Mouse (Mus musculus): ENCODE measurements around the gene Serping1. TPM values are rescaled to one million over a fixed set of nuclear protein-coding genes. Genes with fewer than 3 reads are reported as not detected.

Gene Serping1
- polyA plus RNA-seq, 1 experiment: 29.6 TPM

DNA sequence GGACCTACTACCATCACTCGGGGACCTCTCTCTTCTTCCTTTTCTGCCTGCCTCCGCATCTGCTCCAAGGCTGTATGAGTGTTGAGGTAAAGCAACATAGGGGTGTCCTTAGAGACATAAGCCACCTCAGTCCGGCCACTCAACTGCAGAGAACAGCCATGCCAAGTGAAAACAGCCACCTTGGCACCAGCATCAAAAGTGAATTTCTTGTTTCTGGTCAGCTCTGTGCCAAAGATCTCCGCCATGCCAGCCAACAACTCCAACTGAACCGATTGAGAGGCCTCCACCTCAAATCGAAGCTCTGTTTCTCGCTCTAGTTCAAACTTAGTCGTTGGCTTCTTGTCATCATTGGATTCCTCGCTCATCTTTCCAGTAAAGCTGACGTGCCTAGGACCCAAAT, 49.5 kb downstream of the Serping1 start:
- TF ChIP-seq CTCF (IDR thresholded peaks at IDR 0.05; ENCODE audit: borderline replicate concordance, extremely low read depth, insufficient read depth, insufficient read length) (no peak), POLR2A (IDR thresholded peaks at IDR 0.05; ENCODE audit: borderline replicate concordance, extremely low read depth, insufficient read depth, insufficient read length, poor library complexity, severe bottlenecking) (no peak)
- no peak for DNase-seq (ENCODE audit: low read depth)

DNA sequence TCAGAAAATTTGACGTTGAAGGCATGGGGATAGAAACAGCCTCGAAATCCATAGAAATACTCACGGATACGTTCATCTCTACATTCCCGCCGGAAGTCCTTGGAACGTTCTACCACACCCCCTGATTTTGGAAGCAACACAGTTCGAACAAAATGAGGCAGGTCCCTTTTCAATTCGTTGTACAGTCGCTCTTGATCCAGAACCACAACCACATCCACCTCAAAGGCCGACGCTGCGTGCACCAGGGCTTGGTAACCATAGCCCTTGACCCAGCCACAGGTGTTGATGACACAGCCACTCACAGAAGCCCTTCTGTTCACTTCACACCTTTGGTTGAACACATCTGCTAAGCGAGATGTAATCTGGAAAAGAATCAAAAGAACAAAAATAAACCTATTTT, 51.4 kb downstream of the Serping1 start:
- TF ChIP-seq CTCF (IDR thresholded peaks at IDR 0.05; ENCODE audit: borderline replicate concordance, extremely low read depth, insufficient read depth, insufficient read length) (no peak), POLR2A (IDR thresholded peaks at IDR 0.05; ENCODE audit: borderline replicate concordance, extremely low read depth, insufficient read depth, insufficient read length, poor library complexity, severe bottlenecking) (no peak)
- no peak for DNase-seq (ENCODE audit: low read depth)

DNA sequence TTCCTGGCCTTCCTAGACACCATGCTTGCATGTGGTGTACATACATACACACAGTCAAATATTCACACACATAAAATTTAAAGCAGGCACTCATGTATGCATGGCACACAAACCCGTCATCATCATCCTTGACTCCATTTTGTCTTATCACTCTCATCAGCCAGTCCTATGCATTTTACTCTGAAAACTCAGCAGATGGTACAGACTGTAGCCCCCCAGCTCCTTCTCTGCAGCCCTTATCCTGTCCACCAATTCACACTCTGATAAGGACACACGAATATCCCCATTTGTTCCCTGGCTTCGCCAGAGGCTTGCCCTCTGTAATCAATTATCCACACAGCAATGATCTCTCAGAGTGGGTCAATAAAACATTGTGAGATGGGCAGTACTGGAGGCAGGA, 54.1 kb downstream of the Serping1 start:
- TF ChIP-seq CTCF (IDR thresholded peaks at IDR 0.05; ENCODE audit: borderline replicate concordance, extremely low read depth, insufficient read depth, insufficient read length) (no peak), POLR2A (IDR thresholded peaks at IDR 0.05; ENCODE audit: borderline replicate concordance, extremely low read depth, insufficient read depth, insufficient read length, poor library complexity, severe bottlenecking) (no peak)
- no peak for DNase-seq (ENCODE audit: low read depth)

DNA sequence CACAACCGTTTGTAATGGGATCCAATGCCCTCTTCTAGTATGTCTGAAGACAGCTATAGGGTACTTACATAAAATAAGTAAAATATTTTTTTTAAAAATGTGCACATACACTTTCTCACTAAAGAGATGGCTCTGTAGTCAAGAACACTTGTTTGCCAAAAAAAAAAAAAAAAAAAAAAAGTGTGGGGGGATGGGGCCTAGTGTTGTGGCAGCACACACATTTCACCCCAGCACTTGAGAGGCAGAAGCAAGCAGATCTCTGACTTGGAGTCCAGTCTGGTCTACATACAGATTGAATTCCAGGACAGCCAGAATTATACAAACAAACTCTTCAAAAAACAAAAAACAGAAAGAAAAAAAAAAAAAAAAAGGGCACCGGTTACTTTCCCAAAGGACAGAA, 54.5 kb downstream of the Serping1 start:
- DNase-seq (ENCODE audit: low read depth): no peak
- TF ChIP-seq POLR2A (IDR thresholded peaks at IDR 0.05; ENCODE audit: borderline replicate concordance, extremely low read depth, insufficient read depth, insufficient read length, poor library complexity, severe bottlenecking) (no peak), CTCF (IDR thresholded peaks at IDR 0.05; ENCODE audit: borderline replicate concordance, extremely low read depth, insufficient read depth, insufficient read length) (no peak)

DNA sequence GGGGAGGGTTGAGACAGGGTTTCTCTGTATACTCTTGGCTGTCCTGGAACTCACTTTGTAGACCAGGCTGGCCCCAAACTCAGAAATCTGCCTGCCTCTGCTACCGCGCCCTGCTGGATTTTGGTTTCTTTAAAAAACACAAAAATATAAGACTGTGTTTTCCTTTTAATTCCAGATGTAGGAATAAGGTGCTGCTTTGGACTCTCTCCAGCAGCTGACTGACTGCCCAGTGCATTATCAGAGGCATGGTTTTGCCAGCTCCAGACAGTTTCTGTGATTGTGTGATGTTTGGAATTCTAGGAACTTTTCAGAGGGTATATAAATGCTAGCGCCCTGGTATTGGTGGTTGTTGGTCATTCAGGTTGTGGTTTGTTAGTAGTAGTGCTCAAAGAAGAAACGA, 57.9 kb downstream of the Serping1 start:
- no peak for DNase-seq (ENCODE audit: low read depth)
- TF ChIP-seq POLR2A (IDR thresholded peaks at IDR 0.05; ENCODE audit: borderline replicate concordance, extremely low read depth, insufficient read depth, insufficient read length, poor library complexity, severe bottlenecking) (no peak), CTCF (IDR thresholded peaks at IDR 0.05; ENCODE audit: borderline replicate concordance, extremely low read depth, insufficient read depth, insufficient read length) (no peak)

DNA sequence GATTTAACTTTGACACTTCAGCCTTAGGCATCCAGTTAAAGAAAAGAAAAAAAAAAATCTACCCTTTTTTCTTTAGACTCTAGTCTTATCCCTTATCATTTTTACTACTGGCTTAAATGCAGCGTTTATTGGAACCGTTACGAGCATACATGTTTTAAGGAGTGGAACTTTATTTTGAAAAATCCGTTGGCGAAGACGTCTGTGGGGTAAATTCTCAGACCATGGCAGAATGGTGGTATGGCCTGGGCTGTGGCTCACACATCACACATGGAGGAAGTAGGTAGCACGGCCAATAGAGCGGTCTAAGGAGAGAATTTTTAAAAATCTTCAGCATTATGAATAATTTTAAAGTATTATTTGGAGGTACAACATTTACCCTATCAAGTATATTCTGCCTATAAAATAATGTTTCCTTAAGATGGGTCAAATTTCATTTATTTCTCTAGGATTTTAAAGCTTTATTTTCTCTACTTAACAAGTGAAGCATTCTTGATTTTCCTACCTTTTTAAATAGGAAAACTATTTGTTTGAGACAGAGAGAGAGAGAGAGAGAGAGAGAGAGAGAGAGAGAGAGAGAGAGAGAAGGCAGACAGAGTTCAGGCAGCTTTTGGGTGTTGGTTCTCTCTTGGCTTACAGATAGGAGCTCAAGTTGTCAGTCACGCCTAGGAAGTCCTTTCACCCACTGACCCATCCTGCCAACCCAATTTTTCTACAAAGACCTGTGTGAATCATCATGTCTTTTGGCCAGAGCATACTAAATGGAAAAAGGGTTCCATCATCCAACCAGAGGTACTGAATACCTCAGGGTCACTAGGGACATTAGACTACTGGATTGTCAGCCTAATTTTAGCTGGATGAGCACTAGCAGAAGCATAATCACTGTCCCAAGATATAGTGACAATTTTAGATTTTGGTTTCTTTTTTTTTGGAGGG, 58.6 kb downstream of the Serping1 start:
- no peak for DNase-seq (ENCODE audit: low read depth)

DNA sequence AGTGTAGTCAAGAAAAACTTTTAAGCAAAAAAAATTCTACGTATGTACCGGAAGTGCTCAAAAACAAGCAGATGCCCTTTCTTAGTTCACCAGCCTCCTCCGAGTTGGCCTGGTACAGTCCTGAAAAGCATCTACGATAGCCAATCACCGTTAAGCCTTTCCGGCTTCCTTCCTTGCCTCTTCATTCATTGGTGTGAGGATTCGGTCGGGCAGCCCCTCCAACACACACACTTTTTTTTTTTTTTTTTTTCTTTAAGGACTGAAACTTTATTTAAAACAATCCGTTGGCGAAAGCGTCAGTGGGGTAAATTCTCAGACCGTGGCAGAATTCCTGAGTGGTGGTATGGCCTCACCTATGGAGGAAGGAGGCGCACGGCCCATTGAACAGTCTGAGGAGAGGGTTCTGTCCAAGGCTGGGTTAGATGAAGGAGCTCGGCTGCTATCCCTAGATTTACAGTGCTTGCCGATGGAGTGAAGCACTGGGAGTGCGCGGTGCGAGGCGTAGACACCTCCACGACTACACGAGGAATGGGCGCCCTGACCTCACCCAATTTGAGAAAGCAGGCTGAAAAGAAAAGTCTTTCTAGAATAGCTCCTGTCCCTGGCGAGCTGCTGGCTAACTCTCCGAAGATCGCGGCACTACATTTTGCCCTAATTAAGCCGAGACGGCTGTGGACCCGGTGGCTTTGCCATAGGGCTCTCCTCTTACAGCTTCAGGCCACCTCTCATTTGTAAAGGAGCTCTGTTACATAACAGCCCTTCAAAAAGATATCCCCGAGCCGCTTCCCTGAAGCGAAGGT, 59.5 kb downstream of the Serping1 start:
- TF ChIP-seq POLR2A (IDR thresholded peaks at IDR 0.05; ENCODE audit: borderline replicate concordance, extremely low read depth, insufficient read depth, insufficient read length, poor library complexity, severe bottlenecking) (no peak), CTCF (IDR thresholded peaks at IDR 0.05; ENCODE audit: borderline replicate concordance, extremely low read depth, insufficient read depth, insufficient read length) (no peak)
- DNase-seq (ENCODE audit: low read depth): peak; percentile 99

More for the DNA sequence above, 58.6 kb downstream of the Serping1 start:
- TF ChIP-seq CTCF (IDR thresholded peaks at IDR 0.05; ENCODE audit: borderline replicate concordance, extremely low read depth, insufficient read depth, insufficient read length) (no peak), POLR2A (IDR thresholded peaks at IDR 0.05; ENCODE audit: borderline replicate concordance, extremely low read depth, insufficient read depth, insufficient read length, poor library complexity, severe bottlenecking) (no peak)

Other genes with a start within 250 kb of the Serping1 start
- 78.6 and 86.7 TPM in 2 replicates for gene Ctnnd1, start 124.7 kb downstream of the Serping1 start, polyA plus RNA-seq (2012; rRNA removed)
- gene Btbd18, start 116.4 kb downstream of the Serping1 start, polyA plus RNA-seq (2012; rRNA removed): not detected in 2 replicates
- gene Selenoh, start 104.7 kb downstream of the Serping1 start, polyA plus RNA-seq (2012; rRNA removed): 193 and 319 TPM in 2 replicates
- 0.03 TPM in 1 of 2 replicates, not detected in the other for gene Gm28635, start 97.4 kb downstream of the Serping1 start, polyA plus RNA-seq (2012; rRNA removed)
- gene Med19, start 97.0 kb downstream of the Serping1 start, polyA plus RNA-seq (2012; rRNA removed): 33.6 and 40.1 TPM in 2 replicates
- gene Tmx2, start 96.3 kb downstream of the Serping1 start, polyA plus RNA-seq (2012; rRNA removed): 129 and 170 TPM in 2 replicates
- 34.8 and 35.4 TPM in 2 replicates for gene Zdhhc5, start 60.3 kb downstream of the Serping1 start, polyA plus RNA-seq (2012; rRNA removed)
- gene Clp1, start 48.1 kb downstream of the Serping1 start, polyA plus RNA-seq (2012; rRNA removed): 15.8 and 21.4 TPM in 2 replicates
- 41.7 and 61.5 TPM in 2 replicates for gene Ypel4, start 41.4 kb downstream of the Serping1 start, polyA plus RNA-seq (2012; rRNA removed)
- 6.8 and 7.6 TPM in 2 replicates for gene Gm19426, start 31.8 kb downstream of the Serping1 start, polyA plus RNA-seq (2012; rRNA removed)
- gene Ube2l6, start 23.4 kb upstream of the Serping1 start, polyA plus RNA-seq (2012; rRNA removed): 12.2 and 13.8 TPM in 2 replicates
- not detected in 2 replicates for gene Smtnl1, start 47.2 kb upstream of the Serping1 start, polyA plus RNA-seq (2012; rRNA removed)
- 62.7 and 80.6 TPM in 2 replicates for gene Timm10, start 51.6 kb upstream of the Serping1 start, polyA plus RNA-seq (2012; rRNA removed)
- 3.4 and 5.9 TPM in 2 replicates for gene Slc43a1, start 63.4 kb upstream of the Serping1 start, polyA plus RNA-seq (2012; rRNA removed)
- 18.3 and 32.2 TPM in 2 replicates for gene Rtn4rl2, start 111.3 kb upstream of the Serping1 start, polyA plus RNA-seq (2012; rRNA removed)
- 10.1 and 10.6 TPM in 2 replicates for gene Slc43a3, start 161.1 kb upstream of the Serping1 start, polyA plus RNA-seq (2012; rRNA removed)
- gene Prg2, start 205.0 kb upstream of the Serping1 start, polyA plus RNA-seq (2012; rRNA removed): 0.14 and 0.16 TPM in 2 replicates
- not detected in 2 replicates for gene Prg3, start 212.8 kb upstream of the Serping1 start, polyA plus RNA-seq (2012; rRNA removed)

Data from brain, embryonic 14.5 days (tissue).